Mouse (Mus musculus) layer of hippocampus, adult 9-11 months (tissue): ENCODE measurements around the gene Rpp40.

Experiments
- DNase-seq: peaks from one replicate; pipeline ENCODE4 v3.0.0; 2022

Rpp40 gene

DNA sequence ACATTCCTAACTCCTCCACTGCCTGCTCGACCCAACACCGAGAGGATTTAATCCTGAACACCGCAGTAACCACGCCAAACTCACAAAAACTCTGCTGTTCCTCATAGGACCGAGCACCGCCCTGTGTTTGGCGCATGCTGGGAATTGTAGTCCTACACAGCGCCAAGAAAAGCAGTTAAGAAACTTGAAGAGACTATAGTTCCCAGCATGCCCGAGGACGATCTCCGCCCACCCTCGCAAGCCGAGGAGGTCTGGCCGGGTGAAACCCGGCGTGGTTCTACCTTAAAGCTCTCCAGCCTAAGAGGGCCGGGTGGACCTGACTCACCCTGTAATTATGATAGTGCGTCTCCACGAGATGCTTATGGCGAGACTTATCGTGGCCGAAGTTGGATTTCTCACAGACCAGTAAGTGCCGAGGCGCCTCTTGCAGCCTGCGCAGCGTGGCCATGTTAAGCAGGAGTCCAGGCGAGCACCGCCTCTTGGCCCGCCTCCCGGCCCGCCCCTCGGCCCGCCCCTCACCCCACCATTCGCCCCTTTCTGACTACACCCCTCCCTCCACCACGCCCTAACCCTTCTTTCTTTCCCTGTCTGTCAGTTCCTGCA lies at the start of gene Rpp40:
TSS of gene Rpp40 (minus strand) at position 481 of the 603 bp plus-strand sequence.
- peak; percentile 94 for DNase-seq

DNA sequence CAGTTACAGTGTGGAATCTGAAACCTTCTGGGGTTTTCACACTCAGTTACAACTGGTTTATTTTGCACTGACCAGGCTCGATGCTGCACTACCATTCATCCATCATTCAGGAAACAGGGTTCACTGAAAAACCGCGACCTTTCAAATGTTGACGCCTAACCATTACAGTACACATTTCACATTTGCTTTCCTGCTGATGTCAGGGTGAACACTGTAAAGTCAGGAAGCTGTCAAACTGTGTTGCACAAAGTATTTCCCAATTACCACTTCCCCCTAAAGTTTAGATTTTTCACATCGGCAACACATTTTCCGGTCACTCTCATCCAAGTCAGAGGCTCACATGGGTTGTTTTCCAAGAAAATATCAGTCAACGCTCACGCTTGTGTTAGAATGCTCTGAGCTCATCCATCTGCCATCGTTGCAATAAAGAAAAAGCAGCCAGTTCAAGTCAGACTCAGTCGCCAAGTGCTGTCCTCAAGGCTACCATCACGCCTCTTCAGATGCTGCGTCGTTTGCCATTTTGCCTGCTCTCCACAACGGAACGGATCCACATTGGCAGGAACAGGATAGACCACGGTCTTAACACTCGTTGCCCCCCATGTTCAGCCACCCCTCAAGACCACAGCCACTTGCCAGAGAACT lies 43.8 kb upstream of the Rpp40 start:
- no peak for DNase-seq

DNA sequence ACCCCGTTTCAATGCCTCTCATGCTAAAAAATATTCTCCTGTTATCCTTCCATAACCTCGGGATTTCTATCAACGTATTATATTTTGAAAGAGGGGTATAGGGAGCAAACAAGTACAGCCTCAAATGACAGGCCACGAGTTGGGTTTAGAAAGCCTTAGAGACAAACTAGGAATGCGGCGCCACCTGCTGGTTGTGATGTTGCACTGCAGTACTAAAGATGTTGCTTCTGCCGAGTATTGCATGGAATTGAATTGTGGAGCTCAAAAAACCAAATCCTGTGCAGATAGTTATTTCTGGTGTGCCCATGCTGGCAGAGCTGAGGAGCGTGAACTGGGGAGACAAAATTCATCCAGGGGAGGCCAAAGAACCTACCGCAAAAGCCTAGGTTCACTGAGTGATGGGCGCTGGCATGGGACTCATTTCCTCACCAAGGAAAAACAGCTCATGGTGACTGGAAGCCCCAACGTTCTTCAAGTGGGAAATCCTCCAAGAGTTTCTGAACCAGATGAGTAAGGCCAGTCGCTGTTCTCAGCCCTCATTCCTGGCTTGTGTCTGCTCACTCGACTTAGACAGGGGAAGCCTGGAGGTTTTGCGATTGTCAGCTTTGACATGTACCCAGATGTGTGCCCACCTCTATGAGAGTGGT lies 41.3 kb upstream of the Rpp40 start:
- peak; percentile 60 for DNase-seq

DNA sequence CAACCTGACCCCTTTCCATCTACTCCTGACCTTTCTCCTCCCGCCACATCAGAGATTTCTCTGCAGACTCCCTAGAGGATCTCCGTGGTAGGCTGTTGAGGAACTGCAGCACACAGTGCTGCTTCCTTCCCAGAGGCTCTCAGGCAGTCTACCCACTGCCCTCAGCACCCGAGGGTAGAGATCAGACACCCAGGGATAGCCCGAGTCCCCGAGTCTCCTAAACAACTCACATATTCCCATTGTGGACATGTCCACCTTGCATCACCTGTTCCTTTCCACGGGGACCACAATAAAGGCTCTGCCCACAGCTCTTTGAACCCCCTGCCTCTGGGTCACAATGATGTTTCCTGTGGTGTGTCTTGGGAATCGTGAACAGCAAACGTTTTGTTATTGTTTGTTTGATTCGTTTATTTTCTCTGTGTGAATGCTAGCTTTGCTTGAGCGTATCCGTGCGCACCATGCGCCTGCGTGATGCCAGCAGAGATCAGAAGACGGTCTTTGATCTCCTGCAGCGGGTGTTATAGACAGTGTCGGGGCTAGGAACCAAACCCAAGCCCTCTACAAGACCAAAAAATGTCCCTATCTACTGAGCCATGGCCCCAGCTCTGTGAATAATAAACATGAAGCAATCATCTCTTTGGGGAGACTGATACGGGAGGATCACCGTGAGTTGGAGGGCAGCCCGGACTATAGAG lies 40.6 kb upstream of the Rpp40 start:
- no peak for DNase-seq

DNA sequence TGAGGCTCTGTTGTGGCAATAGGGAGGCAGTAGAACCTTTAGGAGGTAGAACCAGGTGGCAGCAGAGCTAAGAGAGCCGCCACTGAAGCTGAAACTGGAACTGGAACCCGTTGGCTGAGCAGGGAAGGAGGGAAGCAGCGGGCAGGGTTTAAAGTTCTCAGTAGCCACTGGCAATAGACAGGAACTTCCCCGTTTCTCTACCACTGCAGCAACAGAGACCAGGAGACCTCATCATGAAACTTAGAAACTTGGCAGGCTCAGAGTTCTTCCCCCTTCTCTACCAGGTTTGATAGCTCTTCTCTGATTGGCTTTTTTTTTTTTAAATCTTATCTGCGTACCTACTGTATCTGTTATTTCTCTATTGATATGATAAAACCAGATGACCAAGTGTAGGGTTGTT lies 34.8 kb upstream of the Rpp40 start:
- no peak for DNase-seq

DNA sequence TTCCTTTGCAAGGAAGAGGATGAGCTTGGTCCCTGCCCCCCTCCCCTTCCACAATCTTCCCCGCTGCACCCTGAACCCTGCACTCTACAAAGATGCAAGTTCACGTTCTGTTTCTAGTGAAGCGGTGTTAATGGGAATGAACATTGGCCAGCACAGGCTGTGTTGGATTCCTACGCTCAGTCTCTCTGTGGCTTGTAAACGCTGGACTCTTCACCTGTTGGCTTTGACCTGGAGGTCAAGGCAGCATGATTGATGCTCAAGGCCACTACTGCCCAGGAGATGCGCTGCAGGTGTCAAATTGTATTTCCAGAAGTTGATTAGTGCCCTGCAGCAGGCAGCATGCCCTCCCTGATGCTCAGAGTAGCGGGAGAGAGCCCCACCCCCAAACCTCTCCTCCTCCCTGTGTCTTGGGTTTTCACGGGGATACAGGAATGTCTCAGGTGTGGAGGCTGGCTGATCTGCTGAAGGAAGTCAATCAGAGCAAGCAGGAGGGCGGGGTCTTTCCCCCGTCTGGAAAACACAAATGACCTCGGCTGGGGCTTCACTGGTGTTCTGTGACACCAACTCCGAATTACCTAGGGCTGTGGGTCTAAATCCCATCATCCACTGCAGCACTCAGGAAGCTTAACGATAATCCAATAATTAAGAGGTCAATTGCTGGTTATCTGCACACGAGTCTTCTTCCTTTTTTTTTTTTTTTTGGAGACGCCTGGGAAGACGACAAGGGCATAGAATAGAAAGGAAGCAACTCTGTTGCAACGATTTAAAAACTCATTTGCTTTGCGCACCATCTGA lies 33.9 kb upstream of the Rpp40 start:
- DNase-seq: no peak

DNA sequence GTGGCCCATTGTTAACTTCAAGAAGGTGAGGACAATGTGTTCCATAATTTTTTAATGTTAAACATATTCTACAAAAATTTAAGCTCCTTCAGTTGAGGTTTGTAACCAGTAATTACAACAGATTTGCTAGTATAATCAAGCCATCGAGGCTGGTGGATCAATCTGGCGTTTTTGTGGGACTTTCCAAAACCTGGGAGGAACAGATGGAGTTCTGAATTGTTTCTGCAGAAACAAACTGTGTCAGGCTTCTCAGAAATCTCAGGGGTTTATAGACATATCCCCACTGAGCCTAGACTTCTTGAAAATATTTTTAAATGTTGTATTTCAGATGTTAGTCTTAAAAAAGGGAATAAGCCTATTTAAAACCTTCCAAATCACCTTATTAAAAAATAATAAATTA lies 31.8 kb upstream of the Rpp40 start:
- DNase-seq: peak; percentile 66

DNA sequence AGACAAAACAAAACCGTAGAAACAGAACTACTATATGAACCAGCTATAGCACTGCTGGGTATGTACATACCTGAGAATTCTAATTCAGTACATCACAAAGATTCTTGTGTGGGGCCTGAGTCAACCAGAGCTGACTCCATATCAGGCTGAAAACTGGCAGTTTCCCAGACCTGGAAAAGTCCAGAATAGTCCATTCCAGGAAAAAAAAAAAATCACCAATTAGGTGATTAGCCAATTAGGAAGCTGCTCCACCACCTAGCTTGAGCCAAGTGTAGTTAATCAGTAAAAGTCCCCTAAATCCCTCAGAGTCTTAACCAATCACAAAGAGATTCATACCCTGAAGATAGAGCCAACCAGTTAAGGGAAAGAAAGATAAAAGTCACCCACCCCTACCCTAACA lies 5.3 kb upstream of the Rpp40 start:
- no peak for DNase-seq

DNA sequence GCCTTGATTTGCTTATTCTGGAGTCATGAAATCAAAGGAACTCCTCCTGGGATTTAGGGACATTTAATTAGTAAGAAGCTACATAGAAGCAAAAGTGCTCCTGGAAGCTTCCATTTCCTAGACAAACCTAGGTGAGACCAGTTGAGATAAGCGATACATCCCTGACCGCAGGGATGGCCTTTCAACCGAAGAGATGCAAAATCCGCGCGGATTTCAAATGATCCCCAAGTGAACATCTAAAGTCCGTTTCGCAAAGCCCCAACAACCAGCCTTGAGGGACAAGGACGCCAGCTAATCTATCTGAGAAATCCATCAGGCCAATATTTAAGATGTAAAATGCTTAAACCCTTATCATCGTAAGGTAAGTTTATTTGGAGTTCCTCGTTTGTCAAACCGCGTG lies 781 bp downstream of the Rpp40 start:
- no peak for DNase-seq

DNA sequence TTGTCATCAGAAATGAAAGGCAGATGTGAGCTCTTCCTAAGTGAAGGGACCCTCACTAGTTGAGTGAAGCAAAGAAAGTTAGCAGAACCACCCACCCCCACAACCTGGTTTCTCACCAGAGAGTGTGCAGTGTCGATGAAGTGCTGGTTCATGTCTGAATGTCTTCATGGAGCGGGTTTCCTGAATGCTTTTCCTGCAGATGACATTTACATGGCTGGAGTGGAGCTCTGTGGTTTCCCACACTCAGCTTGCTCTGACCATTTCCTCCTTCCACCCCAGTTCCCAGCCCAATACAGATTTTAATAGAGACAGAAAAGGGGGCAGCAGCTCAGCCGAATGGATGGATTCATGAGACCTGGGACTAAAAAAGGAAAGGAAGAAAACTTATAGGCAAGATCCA lies 13.3 kb downstream of the Rpp40 start:
- no peak for DNase-seq

DNA sequence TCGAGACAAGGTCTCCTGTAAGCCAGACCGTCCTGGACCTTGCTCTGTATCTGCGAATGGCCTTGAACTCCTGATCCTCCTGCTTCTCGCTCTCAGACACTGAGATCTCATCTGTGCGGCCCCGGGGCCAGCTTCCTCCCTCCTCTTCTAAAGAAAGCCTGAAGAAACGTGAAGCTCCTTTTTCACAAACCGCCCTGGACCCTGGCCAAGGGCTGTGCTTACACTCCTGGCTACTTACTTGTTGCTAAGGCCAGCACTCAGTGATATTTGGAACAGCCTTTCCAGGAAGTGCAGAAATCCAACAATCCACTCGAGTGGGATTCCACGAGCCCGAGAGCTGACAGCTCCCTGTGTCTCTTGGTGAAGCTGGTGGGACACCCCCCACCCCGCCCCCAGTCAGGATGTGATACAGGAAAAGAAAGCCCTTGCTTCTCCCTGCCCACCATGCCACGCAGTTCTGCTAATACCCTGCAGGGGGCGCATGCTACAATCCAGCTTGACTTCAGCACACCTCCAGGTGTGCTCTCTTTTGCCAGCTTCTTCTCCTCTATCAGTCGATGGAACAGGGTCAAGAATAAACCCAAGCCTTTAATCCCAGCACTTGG lies 19.9 kb downstream of the Rpp40 start:
- no peak for DNase-seq

DNA sequence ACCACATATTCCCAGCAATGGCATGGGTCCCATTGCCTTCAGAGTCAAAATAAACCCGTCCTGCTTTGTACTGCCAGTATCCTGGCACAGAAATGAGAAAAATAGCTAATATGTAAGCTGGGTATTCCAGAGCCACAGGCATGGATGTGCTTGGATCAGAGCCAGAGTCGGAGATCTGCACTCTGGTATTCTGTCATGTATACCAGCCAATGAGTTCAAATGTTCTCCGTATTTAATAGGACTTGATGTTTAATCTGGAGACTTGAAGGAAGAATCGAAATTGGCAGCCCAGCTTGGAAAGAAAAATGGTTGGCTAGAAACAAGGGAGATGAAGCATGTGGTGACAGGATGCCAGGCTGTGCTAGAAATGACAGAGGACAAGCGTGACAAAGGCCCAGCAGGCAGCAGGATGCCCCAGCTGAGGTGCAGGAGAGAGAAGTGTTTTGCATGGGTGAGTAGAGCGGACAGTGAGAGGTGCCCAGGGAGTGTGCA lies 25.6 kb downstream of the Rpp40 start:
- DNase-seq: no peak

DNA sequence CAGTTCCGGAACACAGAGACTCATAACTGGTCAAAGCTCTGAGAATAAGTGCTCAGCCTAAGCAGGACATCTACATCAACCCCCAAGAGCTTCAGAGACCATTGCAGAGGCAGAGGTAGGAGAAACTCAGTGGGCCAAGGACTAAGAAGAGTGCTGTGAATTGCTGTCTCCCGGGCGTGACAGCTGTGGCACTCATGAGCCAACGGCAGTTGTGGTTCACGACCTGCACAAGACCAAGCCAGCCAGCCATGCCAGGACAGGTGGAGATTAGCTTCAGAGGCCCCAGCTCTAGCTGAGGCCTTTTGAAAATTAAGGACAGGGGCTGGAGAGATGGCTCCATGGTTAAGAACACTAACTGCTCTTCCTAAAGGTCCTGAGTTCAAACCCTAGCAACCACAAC lies 26.6 kb downstream of the Rpp40 start:
- DNase-seq: no peak

DNA sequence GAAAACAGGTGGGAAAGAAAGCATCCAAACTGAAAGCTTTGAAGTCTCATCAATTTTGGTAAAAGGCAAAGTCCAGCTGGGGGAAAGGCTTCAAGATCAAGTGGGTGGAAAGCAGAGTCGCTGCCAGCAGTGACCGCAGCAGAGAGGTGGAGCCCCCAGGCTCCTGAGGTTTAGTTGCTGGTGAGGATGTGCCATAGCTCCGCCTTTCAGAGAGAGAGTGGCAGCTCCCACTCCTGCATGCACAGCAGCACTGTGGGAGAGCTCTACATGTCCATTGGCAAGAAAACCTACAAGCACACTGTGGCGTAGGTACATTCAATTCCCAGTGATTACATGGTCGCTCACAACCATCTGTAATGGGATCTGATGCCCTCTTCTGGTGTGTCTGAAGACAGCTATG lies 27.1 kb downstream of the Rpp40 start:
- no peak for DNase-seq

DNA sequence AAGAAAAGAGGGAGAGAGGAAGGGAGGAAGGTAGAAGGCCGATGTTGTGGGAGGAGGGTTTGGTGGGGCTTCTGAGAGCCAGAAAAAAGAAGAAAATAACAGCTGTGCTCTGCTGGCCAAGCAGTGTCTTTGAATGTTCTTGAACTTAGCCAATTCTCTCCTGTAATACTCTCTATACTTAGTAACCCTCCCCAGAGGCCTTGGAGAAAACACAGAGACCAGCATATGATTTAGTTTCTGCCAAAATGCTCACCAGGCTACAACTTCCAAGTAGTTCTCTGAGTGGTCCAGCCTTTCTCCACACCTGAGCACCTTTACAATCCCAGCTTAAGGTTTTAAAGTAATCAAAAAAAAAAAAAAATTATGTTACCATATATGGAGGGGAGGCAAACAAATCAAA lies 27.9 kb downstream of the Rpp40 start:
- DNase-seq: no peak

DNA sequence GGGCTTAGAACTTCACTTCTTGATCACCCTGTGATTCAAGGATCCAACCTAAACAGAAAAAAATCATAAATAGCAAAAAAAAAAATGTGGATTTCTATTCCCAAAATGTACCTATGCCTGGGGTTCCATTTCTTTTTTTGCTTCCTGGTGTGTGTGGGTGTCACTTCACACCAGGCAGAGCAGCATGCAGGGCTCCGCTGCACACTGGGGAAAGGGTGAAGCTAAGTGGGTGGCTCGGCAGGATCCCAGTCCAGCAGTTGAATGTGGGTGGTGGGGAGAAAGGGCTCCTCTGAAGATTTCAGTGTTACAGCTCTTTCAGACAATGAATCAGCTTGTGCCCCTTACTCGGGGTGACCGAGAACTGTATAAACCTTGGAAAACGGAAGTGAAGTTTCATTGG lies 30.8 kb downstream of the Rpp40 start:
- DNase-seq: no peak

DNA sequence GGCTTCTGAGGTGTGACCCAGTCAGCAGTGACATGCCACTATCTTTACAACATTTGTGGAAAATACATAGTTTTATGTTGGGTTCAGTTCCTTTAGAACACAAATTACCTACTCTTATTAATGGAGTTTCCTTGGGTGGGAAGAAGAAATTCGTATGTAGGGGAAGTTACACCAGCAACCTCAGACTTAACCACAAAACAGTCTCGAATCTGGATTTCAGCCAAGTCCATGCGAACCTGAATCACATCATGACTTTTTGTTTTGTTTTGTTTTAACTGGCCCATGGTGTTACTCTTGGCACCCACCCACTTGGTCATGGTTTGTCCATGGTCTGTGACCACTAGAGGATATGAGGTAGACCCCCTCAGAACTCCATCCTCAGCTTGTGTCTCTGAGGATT lies 35.1 kb downstream of the Rpp40 start:
- no peak for DNase-seq

DNA sequence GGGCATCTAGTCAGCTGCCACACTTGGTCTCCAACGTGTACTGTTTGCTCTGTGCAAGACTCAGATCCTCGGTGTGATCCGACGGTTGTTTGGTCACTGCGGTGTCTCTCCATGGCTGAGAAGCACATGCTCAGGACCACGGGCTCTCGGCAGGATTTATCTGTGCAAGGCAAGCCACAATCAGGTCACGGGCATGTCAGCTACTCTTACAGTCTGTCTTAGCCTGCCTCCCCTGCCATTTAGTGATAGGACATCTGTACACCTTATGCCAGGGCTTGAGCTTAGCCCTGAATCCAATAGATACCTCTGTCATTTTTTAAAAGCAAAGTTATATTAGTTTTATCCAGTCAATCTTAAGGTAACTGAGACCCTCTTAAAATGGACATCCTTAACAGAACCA lies 35.5 kb downstream of the Rpp40 start:
- no peak for DNase-seq

DNA sequence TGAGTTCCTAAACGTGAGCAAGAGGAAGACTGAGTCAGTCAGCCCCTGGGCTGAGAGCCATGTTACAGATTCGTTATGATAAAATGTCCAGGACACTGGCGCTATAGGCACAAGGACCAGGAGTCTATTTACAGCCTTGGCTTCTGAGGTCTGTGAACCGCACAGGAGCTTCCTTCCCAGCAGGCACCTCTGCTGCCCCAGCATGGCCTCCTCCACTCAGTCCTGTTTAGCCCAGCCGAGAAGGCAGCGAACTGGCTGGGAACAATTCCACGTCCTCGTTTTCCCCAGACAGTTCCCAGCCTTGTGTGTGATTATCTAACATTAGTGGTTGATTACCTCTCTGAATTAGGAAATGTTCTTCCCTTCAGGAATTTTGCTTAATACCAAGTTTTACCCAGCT lies 45.2 kb downstream of the Rpp40 start:
- DNase-seq: no peak

DNA sequence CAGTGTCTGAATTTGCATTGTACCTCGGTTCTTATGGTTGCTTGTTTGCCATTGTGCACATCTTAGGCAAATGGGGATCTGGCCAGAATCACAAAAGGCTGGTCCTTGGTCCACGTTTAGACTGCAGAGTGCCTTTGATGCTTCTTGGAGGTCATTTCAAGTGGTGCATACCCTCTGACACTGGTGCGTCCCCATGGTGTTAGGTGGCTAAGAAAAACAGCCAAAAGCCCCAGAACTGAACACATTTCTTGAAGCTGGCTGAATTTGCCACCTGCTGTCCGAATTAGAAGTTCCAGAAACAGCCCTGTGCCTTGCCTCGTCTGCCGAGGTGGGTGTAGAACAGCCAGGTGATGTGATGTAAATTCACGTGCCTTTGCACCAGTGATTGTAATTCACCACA lies 48.7 kb downstream of the Rpp40 start:
- no peak for DNase-seq

DNA sequence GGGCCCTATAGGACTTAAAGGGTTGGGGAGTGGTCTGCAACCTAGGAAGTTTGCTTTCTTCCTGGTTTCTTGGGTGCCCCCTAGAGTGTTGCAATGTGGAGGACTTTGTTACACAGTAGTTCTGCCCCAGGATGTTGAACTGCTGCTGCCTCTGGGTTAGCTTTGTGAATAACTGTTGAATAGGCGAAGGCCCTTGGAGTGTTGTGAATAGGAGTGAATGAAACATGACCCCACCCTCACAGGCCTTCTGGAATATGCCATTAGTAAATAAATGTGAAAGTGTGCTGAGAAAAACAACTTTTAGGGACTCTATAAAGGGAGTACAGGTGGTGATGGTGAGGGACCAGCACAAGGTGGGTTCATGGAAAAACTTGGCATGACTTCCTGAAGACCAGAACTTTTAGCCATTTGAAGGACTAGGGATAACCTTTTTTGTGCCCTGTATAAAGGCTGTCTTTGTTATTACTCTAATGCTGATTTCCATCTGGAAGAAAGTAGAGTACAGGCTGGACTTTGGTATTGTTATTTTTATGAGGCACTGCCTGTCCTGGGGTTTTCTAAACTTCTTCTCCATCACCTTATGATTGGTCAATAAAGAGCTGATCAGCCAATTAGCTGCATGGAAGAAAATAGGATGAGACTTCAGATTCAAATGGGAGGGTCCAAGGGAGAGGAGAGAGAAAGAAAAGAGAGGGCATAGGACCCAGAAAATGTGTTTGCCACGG lies 53.1 kb downstream of the Rpp40 start:
- DNase-seq: no peak

DNA sequence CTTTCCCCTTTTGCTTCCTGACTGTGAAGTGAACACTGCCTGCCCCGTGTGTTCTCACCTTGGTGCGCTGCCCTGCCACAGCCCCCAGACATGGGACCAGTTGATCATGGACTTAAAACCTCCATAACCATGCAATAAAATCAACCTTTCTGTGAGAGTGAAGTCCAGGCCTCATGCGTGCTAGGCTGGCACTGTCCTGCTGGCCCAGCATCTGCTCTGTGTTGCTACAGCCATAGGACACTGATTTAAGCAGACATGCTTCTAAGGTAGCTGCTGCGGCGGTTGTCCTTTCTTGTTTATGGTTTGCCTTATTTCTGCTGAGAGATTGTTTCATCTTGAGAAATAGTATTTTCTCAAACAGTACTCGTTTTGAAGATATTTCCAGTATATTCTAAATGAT lies 54.6 kb downstream of the Rpp40 start:
- DNase-seq: no peak
